Mouse (Mus musculus) ZHBTc4 (cell line): ENCODE data around the gene Agl.

Experiments used
- DNase-seq: peaks from one replicate; pipeline ENCODE4 v3.0.0-alpha.2; 2011; ENCODE audit warnings: low read depth, low spot score

Agl gene

DNA sequence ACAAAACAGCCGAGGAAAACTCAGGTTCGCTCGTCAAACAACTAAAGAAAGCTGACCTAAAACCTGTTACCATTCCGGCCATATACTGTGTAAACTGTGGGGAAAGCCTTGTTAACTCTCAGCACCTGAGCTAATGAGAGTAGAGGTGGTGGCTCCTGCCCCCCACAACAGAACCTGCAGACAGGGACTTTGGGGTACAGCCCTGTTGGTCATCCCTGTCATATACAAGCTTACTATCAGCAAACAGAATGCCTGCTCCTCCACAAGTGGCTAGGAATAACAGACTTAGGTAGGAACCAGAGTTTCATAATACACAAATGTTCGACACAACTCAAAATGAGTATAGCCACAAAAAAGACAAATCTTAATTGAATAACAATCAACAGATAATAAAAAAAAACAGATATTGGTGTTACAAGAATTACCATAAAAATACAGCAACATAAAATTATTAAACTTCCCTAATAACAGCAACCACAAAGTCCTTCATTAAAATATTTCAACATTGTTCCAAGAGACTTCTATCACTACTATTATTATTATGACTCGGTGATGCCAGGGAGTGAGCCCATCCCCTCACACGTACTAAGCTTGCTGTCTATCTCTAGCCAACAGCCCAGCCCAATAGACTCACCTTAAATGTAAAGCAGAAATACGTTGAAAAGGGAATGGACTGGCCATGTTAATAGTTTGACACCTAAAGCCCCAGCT, 112.9 kb downstream of the Agl start:
- DNase-seq, result no peak

DNA sequence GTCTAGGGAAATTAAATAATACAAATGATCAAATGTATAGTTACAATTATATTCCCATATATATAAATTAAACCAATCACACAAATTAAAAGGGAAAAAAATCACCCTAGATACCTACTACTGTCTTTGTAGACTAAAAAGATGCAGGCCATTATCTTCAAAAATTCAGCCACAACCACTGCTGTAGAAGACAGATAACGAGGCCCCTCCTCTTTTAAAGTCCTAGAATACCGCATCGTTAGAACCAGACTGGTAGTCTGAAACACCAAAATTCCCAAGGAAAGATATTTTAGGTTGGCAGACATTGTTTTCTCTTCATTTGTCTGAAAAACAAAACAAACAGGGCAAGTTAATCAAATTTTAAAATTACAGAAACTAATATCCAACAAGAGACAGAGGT, 113.7 kb downstream of the Agl start:
- DNase-seq, result no peak
